Mouse (Mus musculus): ENCODE measurements at regions not wholly inside any gene's neighbourhood (a gene's known extent, or its start where the extent isn't known, plus 50 kb on each side); places are given as distances from the start of the nearest gene placed in this dataset.

- TF ChIP-seq CTCF (IDR thresholded peaks at IDR 0.05; ENCODE audit: control insufficient read depth, insufficient read depth, insufficient read length) (no peak), USF1 (IDR thresholded peaks at IDR 0.05; ENCODE audit: low read depth) (no peak), CEBPB (IDR thresholded peaks at IDR 0.05; ENCODE audit: low read depth) (no peak), MAX (IDR thresholded peaks at IDR 0.05) (no peak), MYOD1 (IDR thresholded peaks at IDR 0.05; ENCODE audit: control insufficient read depth, insufficient read length, low read depth) (no peak)
Observed at GRCm38 (mm10) chr11:65435699-65436161, 165.9 kb upstream of the Myocd start.

Data from C2C12 (cell line).